In genomic region chr5:144643438-144643837, GRCm38 (mm10) we compare ENCODE assay signal across 14 mouse cellular contexts.
A peak's percentile ranks its signal among the peaks of the same experiment; 100 is the strongest.
DNase-seq lines count a peak whose midpoint lies in the region; ATAC-seq and TF ChIP-seq lines count a peak whose summit lies in the region.
"Had no signal": no experiment of that assay in that cellular context is flagged by ENCODE, and none has a peak within 500 bp of the region (broad histone marks: within the 10 kb centered on the region; RNA-seq: fewer than 3 reads in every experiment).

No protein-coding gene starts in this region.

- peak overlapping the region; percentile 19; the same call in 1 of the 2 replicates for H3K27ac ChIP-seq in forebrain, embryonic 12.5 days
- no peak overlapping the region for H3K27ac ChIP-seq in forebrain, embryonic 10.5 days
- H3K27ac ChIP-seq in kidney, postnatal 0 days = no peak overlapping the region
- peak overlapping the region; percentile 23; the same call in 1 of the 2 replicates for H3K27ac ChIP-seq in testis, adult 2 months (ENCODE audit: control insufficient read depth, insufficient read depth, low read depth, low read length)
- H3K27ac ChIP-seq: heart, embryonic 13.5 days; hindbrain, embryonic 15.5 days had no signal

- DNase-seq in forebrain, embryonic 10.5 days (ENCODE audit: extremely low spot score, low spot score) = no peak
- peak; percentile 18 for DNase-seq in kidney, postnatal 0 days (ENCODE audit: low spot score)
- DNase-seq in kidney, postnatal 4 days = no peak
- DNase-seq in testis, postnatal 10 days (ENCODE audit: low spot score) = no peak
- DNase-seq in ovary, postnatal 36 days (ENCODE audit: low spot score) = no peak
- DNase-seq: adrenal gland, postnatal 10 days; cerebellum, adult 2 months; gastrocnemius, postnatal 36 days; heart, adult 11 months; heart, postnatal 36 days had no signal

- 0 out of 2 replicates have a peak, but pooled peaks cover 7% of the 10 kb centered on the region for H3K27me3 ChIP-seq in forebrain, embryonic 12.5 days
- peaks cover 15% of the 10 kb centered on the region for H3K27me3 ChIP-seq in forebrain, embryonic 10.5 days (ENCODE audit: poor library complexity, severe bottlenecking)
- no peaks in the 10 kb centered on the region for H3K27me3 ChIP-seq in kidney, postnatal 0 days (ENCODE audit: insufficient read depth, low read length)
- H3K27me3 ChIP-seq in testis, adult 2 months (ENCODE audit: control insufficient read depth, insufficient read depth, low read length) = no peaks in the 10 kb centered on the region
- H3K27me3 ChIP-seq: heart, embryonic 13.5 days; hindbrain, embryonic 15.5 days had no signal

- TF ChIP-seq CTCF in kidney, postnatal 0 days (IDR thresholded peaks at IDR 0.05; ENCODE audit: low read depth) = no peak
- TF ChIP-seq CTCF in testis, adult 2 months (IDR thresholded peaks at IDR 0.05; ENCODE audit: control insufficient read depth, insufficient read depth, insufficient replicate concordance, low read depth, low read length) = no peak

- no peaks in the 10 kb centered on the region for H3K9me3 ChIP-seq in forebrain, embryonic 12.5 days
- no peaks in the 10 kb centered on the region for H3K9me3 ChIP-seq in forebrain, embryonic 10.5 days
- H3K9me3 ChIP-seq in kidney, postnatal 0 days (replicated peaks; ENCODE audit: low read length) = no peaks in the 10 kb centered on the region
- H3K9me3 ChIP-seq: heart, embryonic 13.5 days; hindbrain, embryonic 15.5 days had no signal

- ATAC-seq in forebrain, embryonic 12.5 days (ENCODE audit: low FRiP score) = no peak
- ATAC-seq in kidney, postnatal 0 days (replicated peaks; ENCODE audit: low FRiP score, low read depth) = 0 out of 2 replicates have a peak, but pooled peaks have one; percentile 59

- H3K4me1 ChIP-seq in forebrain, embryonic 12.5 days = peaks cover 26% of the 10 kb centered on the region
- peaks cover 39% of the 10 kb centered on the region for H3K4me1 ChIP-seq in forebrain, embryonic 10.5 days
- H3K4me1 ChIP-seq in kidney, postnatal 0 days (replicated peaks; ENCODE audit: insufficient read depth, low read length) = no peaks in the 10 kb centered on the region
- peaks cover 3% of the 10 kb centered on the region for H3K4me1 ChIP-seq in testis, adult 2 months (ENCODE audit: control insufficient read depth, insufficient read depth, low read length)
- H3K4me1 ChIP-seq: heart, embryonic 13.5 days had no signal

- no peak for TF ChIP-seq POLR2A in testis, adult 2 months (IDR thresholded peaks at IDR 0.05; ENCODE audit: control insufficient read depth, low read depth, low read length)

- 43% methylated on average over 2 of the region's 2 CpGs for WGBS in forebrain, embryonic 12.5 days
- 50% methylated on average over 2 of the region's 2 CpGs for WGBS in forebrain, embryonic 10.5 days
- 25% methylated on average over 2 of the region's 2 CpGs for WGBS in kidney, postnatal 0 days

- no peaks in the 10 kb centered on the region for H3K36me3 ChIP-seq in forebrain, embryonic 12.5 days (replicated peaks)
- H3K36me3 ChIP-seq in forebrain, embryonic 10.5 days (replicated peaks) = no peaks in the 10 kb centered on the region
- H3K36me3 ChIP-seq in kidney, postnatal 0 days (ENCODE audit: insufficient read depth, low read length) = no peaks in the 10 kb centered on the region
- H3K36me3 ChIP-seq in testis, adult 2 months (ENCODE audit: control insufficient read depth, insufficient read depth, low read length) = no peaks in the 10 kb centered on the region
- H3K36me3 ChIP-seq: heart, embryonic 13.5 days; hindbrain, embryonic 15.5 days had no signal

- H3K4me2 ChIP-seq in forebrain, embryonic 12.5 days = no peak overlapping the region
- H3K4me2 ChIP-seq in kidney, postnatal 0 days (ENCODE audit: low read length) = no peak overlapping the region
- H3K4me2 ChIP-seq: heart, embryonic 13.5 days; hindbrain, embryonic 15.5 days had no signal

- no peak overlapping the region for H3K9ac ChIP-seq in forebrain, embryonic 12.5 days
- no peak overlapping the region for H3K9ac ChIP-seq in kidney, postnatal 0 days (ENCODE audit: low read depth, low read length)
- H3K9ac ChIP-seq: heart, embryonic 13.5 days; hindbrain, embryonic 15.5 days had no signal

- H3K4me3 ChIP-seq in forebrain, embryonic 12.5 days (replicated peaks) = no peak overlapping the region
- no peak overlapping the region for H3K4me3 ChIP-seq in forebrain, embryonic 10.5 days
- H3K4me3 ChIP-seq in kidney, postnatal 0 days (replicated peaks; ENCODE audit: low read depth, low read length) = no peak overlapping the region
- no peak overlapping the region for H3K4me3 ChIP-seq in testis, adult 2 months (ENCODE audit: control insufficient read depth, low read depth, low read length)
- H3K4me3 ChIP-seq: heart, embryonic 13.5 days; hindbrain, embryonic 15.5 days had no signal

Comparison
In these comparisons a context has a peak if more than half of its experiments do, and no peak if none do; other contexts are left out.
1. H3K27ac ChIP-seq: peak in forebrain, embryonic 12.5 days (single experiment) and testis, adult 2 months (single experiment); none in forebrain, embryonic 10.5 days (single experiment) and kidney, postnatal 0 days (single experiment).